Mouse (Mus musculus): Measurements from ENCODE around the gene Gdpd5. TPM values are rescaled to one million over a fixed set of nuclear protein-coding genes. Genes with fewer than 3 reads are reported as not detected.

The Gdpd5 gene
- total and polyA plus RNA-seq, 3 experiments: 0.15 to 0.26 TPM; not detected in 1

DNA sequence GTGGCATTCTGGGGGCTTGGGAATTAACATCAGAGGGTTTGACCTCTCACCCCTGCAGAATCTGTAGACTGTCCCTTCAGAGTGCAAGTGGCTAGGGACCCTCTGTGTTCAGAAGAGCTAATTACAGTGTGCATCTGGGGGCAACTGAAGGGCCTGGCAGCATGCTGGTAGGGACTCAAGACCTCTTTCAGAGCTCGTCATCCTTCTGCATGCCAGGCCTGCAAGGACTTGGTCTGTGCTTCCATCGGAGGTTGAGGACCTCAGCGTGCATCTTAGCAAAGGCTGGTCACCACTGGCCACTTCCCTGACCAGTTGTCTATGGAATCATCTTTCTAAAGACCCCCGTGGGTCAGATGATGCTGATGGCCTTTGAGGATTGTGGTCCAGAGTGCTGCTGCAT is 37.6 kb upstream of the Gdpd5 start:
- Histone ChIP-seq H3K27me3 (ENCODE audit: control insufficient read depth in 1 of 2, insufficient read depth in 2 of 2, low read length in 2 of 2) (peaks cover 4 to 22% of the 10 kb centered on the region in 2 experiments; a peak in 3 of 4 replicates), H3K9me3 (replicated peaks; ENCODE audit: insufficient read depth, low read length) (no peaks in the 10 kb centered on the region), H3K4me1 (ENCODE audit: control insufficient read depth in 1 of 2, insufficient read depth in 2 of 2, low read length in 2 of 2) (no peaks in the 10 kb centered on the region), H3K36me3 (ENCODE audit: control insufficient read depth in 1 of 2, insufficient read depth in 2 of 2, low read length in 2 of 2) (no peaks in the 10 kb centered on the region), H3K27ac (ENCODE audit: control insufficient read depth, low read depth, low read length) (no peak overlapping the region), H3K9ac (ENCODE audit: control insufficient read depth, low read depth, low read length, poor library complexity, severe bottlenecking) (no peak overlapping the region), H3K4me3 (ENCODE audit: control insufficient read depth in 1 of 2, insufficient read depth in 1 of 2, low read depth in 2 of 2, low read length in 2 of 2) (no peak overlapping the region), H3K79me2 (ENCODE audit: control insufficient read depth, insufficient read depth, low read length, poor library complexity) (no peaks in the 10 kb centered on the region)
- TF ChIP-seq SIN3A (IDR thresholded peaks at IDR 0.05; ENCODE audit: low read length): no peak
- TF ChIP-seq MEF2A (IDR thresholded peaks at IDR 0.05; ENCODE audit: extremely low read depth, insufficient replicate concordance, low read depth, low read length, poor library complexity, severe bottlenecking): no peak
- no peak for TF ChIP-seq EP300 (IDR thresholded peaks at IDR 0.05; ENCODE audit: low read depth in 1 of 2, low read length in 2 of 2)
- TF ChIP-seq SMC3 (IDR thresholded peaks at IDR 0.05; ENCODE audit: low read depth, low read length): no peak
- no peak for TF ChIP-seq USF2 (IDR thresholded peaks at IDR 0.05; ENCODE audit: borderline replicate concordance in 1 of 2, insufficient read depth in 1 of 2, low read depth in 1 of 2, low read length in 2 of 2)
- no peak for TF ChIP-seq ETS1 (IDR thresholded peaks at IDR 0.05; ENCODE audit: low read depth, low read length)
- TF ChIP-seq HCFC1 (IDR thresholded peaks at IDR 0.05; ENCODE audit: low read depth, low read length): no peak
- no peak for TF ChIP-seq BHLHE40 (IDR thresholded peaks at IDR 0.05; ENCODE audit: borderline replicate concordance, low read depth, low read length)
- TF ChIP-seq JUND (IDR thresholded peaks at IDR 0.05; ENCODE audit: low read depth, low read length): no peak
- no peak for TF ChIP-seq MAFK (IDR thresholded peaks at IDR 0.05; ENCODE audit: borderline replicate concordance, low read depth, low read length)
- TF ChIP-seq TCF12 (IDR thresholded peaks at IDR 0.05; ENCODE audit: low read depth, low read length): no peak
- TF ChIP-seq USF1 (IDR thresholded peaks at IDR 0.05; ENCODE audit: low read depth, low read length): no peak
- no peak for TF ChIP-seq TBP (IDR thresholded peaks at IDR 0.05; ENCODE audit: low read depth, low read length)
- TF ChIP-seq TAL1 (IDR thresholded peaks at IDR 0.05; ENCODE audit: low read length): no peak
- no peak for TF ChIP-seq RCOR1 (IDR thresholded peaks at IDR 0.05; ENCODE audit: low read depth, low read length)
- DNase-seq (ENCODE audit: low read depth, low spot score): no peak

DNA sequence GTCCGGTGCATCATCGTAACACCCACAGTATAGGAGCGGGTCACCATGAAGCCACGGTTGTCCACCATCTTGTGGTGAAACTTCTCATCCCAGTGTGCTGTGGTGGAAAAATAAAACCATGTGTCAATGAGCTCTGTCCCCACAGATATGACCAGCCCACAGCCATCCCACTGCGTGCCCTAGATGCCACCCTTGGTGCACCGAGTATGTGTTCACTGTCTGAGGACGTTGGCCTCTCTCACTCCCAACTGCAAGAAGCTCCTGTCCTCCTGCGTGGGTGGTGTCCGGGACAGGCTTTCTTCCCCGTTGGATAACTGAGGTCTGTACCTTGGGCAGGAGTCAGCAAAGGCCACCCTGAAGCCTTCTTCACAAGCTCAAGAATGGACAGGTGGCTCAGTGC is 33.9 kb upstream of the Gdpd5 start:
- Histone ChIP-seq H3K4me1 (ENCODE audit: control insufficient read depth in 1 of 2, insufficient read depth in 2 of 2, low read length in 2 of 2) (no peaks in the 10 kb centered on the region), H3K4me3 (ENCODE audit: control insufficient read depth in 1 of 2, insufficient read depth in 1 of 2, low read depth in 2 of 2, low read length in 2 of 2) (no peak overlapping the region)
- DNase-seq (ENCODE audit: low read depth, low spot score): no peak

More for the DNA sequence above, 33.9 kb upstream of the Gdpd5 start:
- H3K27me3 ChIP-seq (ENCODE audit: control insufficient read depth in 1 of 2, insufficient read depth in 2 of 2, low read length in 2 of 2): peaks cover 4 to 20% of the 10 kb centered on the region in 2 experiments; a peak in 3 of 4 replicates
- no peak overlapping the region for H3K9ac ChIP-seq (ENCODE audit: control insufficient read depth, low read depth, low read length, poor library complexity, severe bottlenecking)
- no peaks in the 10 kb centered on the region for H3K9me3 ChIP-seq (replicated peaks; ENCODE audit: insufficient read depth, low read length)
- H3K79me2 ChIP-seq (ENCODE audit: control insufficient read depth, insufficient read depth, low read length, poor library complexity): no peaks in the 10 kb centered on the region
- H3K27ac ChIP-seq (ENCODE audit: control insufficient read depth, low read depth, low read length): no peak overlapping the region
- no peak for TF ChIP-seq TCF12 (IDR thresholded peaks at IDR 0.05; ENCODE audit: low read depth, low read length)
- no peak for TF ChIP-seq KAT2A (conservative IDR thresholded peaks at IDR 0.05; ENCODE audit: low read depth, low read length)
- TF ChIP-seq CHD2 (IDR thresholded peaks at IDR 0.05; ENCODE audit: low read length): no peak
- no peak for TF ChIP-seq CHD1 (IDR thresholded peaks at IDR 0.05; ENCODE audit: low read depth, low read length)
- TF ChIP-seq POLR2A (IDR thresholded peaks at IDR 0.05; ENCODE audit: control insufficient read depth in 1 of 2, insufficient read depth in 1 of 2, low read depth in 1 of 2, low read length in 2 of 2, poor library complexity in 1 of 2): no peak
- TF ChIP-seq BHLHE40 (IDR thresholded peaks at IDR 0.05; ENCODE audit: borderline replicate concordance, low read depth, low read length): no peak
- no peak for TF ChIP-seq TBP (IDR thresholded peaks at IDR 0.05; ENCODE audit: low read depth, low read length)
- no peak for TF ChIP-seq JUND (IDR thresholded peaks at IDR 0.05; ENCODE audit: low read depth, low read length)
- TF ChIP-seq UBTF (IDR thresholded peaks at IDR 0.05; ENCODE audit: borderline replicate concordance, insufficient read depth, low read depth, low read length): no peak
- no peak for TF ChIP-seq MYC (IDR thresholded peaks at IDR 0.05; ENCODE audit: low read depth, low read length)
- TF ChIP-seq USF2 (IDR thresholded peaks at IDR 0.05; ENCODE audit: borderline replicate concordance in 1 of 2, insufficient read depth in 1 of 2, low read depth in 1 of 2, low read length in 2 of 2): no peak
- no peak for TF ChIP-seq ETS1 (IDR thresholded peaks at IDR 0.05; ENCODE audit: low read depth, low read length)
- no peaks in the 10 kb centered on the region for H3K36me3 ChIP-seq (ENCODE audit: control insufficient read depth in 1 of 2, insufficient read depth in 2 of 2, low read length in 2 of 2)
